Mouse (Mus musculus) retina, adult 2 months (tissue): ENCODE measurements around the gene Atp6v1d.
A peak's percentile ranks its signal among the peaks of the same experiment; 100 is the strongest.

Experiments
- DNase-seq: peaks from one replicate; pipeline ENCODE4 v3.0.0-alpha.2; 2012; ENCODE audit warnings: low read depth, low spot score

The Atp6v1d gene

GRCm38 (mm10) chr12:78861496-78862253, at the start of gene Atp6v1d, which contains the start of gene Eif2s1:
TSS of gene Atp6v1d (minus strand) at chr12:78861638.
TSS of gene Eif2s1 (plus strand) at chr12:78861819.
- DNase-seq: peak; percentile 99

DNA sequence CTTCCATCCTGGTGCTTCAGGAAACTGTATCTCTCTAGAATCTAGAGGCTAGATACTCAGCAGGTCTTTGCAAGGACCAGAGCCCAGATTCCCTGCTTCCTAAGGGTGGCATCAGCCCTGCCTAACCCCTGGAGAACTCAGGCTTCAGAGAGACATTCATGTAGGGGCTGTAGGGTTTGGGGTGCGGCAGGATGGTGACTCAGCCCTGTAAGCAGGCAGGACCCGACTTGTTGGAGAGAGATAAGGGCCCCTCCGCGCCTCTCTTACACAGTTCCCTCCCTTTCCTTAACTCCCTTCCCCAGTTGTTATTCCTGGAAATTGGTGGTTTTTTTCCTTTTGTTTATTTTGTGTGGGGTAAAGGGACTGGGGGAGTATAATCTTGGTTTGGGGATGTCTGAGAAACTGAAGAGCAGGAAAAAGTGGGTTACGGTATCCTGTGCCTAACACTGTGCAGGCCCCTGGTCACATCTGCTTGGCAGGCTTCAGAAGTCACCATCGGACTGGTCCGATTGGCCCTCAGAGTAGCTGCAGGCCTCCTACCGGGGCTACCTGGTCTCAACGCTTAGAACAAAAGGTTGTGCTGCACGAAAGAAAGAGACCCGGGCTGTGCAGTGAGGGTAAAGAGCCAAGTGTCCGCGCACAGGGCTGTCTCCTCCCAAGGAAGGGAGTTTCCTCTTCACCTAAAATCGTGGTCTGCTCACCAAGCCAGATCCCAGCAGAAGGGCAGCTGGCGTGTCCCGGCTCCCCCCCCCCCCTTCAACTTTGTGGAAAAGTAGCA, 49.4 kb upstream of the Atp6v1d start:
- DNase-seq: no peak

DNA sequence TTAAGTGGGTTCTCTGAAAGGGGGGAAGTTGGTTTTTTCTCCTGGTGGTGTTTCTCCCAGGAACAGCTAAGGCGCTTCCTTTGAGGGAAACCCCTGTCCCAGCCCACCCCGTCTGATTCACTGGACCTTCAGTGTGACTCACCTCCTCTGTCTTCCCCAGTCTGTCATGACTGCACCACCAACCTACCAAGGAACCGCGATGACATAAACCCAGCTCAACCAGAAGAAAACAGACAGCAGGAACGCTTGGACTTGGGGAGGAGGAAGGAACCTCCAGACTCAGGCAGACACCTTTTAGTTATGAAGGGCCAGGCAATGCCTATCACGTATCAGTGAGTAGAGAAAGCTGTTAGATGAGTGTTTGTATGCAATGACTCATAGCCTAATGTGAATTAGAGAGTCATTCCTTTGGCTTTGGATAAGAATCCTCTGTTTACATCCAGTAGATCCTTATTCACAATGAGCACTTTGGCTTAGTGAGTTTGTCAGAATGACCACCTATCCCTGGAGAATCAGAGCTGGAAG, 46.7 kb upstream of the Atp6v1d start:
- DNase-seq: no peak

- no peak for DNase-seq
Observed at GRCm38 (mm10) chr12:78906707-78907162, 45.3 kb upstream of the Atp6v1d start, which contains the start of gene Plek2. TSS of gene Plek2 (minus strand) at chr12:78906964.

- DNase-seq: no peak
Observed at GRCm38 (mm10) chr12:78904499-78904898, 43.1 kb upstream of the Atp6v1d start.

DNA sequence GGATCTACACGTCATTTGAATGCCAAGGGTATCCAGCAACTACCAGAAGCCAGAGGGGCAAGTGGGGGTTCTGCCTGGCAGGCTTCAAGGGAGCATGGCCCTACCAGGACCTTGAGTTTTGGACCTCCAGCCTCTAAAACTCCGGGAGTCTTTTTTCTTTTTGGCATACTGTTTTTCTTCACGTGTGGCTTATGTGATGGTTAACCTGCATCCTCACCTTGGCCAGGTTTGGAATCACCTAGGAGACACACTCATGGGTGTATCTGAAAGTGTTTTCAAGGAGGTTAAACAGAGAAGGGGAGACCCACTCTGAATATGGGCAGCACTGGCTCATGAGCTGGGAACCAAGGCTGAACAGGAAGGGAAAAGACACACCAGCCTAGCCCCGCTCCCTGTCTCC, 41.9 kb upstream of the Atp6v1d start:
- no peak for DNase-seq

DNA sequence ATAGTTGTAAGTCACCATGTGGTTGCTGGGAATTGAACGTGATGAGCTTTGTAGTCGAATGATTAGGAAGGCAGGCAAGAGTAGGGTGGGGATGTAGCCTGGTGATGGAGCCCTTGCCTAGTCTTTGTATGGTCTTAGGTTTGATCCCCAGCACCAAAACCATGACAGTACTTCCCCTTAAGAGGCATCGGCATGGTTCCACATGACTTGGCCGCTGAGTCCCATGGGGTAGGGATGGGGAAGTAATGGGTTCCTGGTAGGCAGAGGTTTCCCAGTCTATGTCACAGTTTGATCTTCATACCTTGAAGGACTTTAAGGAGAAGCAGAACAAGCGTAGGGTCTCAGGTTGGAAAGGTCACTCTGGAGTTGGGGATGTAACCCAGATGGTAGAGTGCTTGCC, 40.0 kb upstream of the Atp6v1d start:
- no peak for DNase-seq

DNA sequence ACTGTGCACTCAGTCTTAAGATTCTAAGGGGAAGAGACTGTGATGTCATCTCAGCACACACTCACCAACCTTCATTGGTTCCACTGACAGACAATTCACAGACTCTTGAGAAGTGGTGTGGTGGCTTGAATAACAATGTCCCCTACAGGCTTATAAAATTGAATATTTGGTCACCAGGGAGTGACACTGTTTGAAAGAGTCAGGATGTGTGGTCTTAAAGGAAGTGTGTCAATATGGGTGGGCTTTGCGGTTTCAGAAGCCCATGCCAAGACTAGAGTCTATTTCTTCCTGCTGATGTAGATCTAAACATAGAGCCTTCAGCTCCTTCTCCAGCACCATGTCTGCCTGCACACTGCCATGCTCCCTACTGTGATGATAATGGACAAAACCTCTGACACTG, 36.4 kb upstream of the Atp6v1d start:
- DNase-seq: no peak

- DNase-seq: no peak
Observed at GRCm38 (mm10) chr12:78891149-78891548, 29.7 kb upstream of the Atp6v1d start.

GRCm38 (mm10) chr12:78890062-78890461, 28.6 kb upstream of the Atp6v1d start:
- DNase-seq: no peak

DNA sequence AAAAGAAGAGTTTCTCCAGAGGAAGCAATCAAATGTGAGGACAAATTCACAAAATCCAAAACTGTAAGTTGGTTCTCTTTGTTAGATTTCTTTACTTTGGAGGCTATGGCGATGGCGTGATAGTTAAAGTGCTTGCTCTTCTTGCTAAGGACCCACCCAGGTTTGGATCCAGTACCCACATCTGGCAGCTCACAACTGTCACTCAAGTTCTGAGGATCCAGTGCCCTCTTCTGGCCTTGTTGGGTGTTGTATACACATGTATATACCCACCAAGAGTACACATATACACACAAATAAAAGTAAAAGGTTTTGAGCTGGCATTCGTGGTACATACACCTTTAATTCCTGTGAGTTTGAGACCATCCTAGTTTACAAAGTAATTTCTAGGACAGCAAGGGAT, 13.1 kb upstream of the Atp6v1d start:
- DNase-seq: no peak

GRCm38 (mm10) chr12:78868115-78868514, 6.7 kb upstream of the Atp6v1d start:
- DNase-seq: no peak

DNA sequence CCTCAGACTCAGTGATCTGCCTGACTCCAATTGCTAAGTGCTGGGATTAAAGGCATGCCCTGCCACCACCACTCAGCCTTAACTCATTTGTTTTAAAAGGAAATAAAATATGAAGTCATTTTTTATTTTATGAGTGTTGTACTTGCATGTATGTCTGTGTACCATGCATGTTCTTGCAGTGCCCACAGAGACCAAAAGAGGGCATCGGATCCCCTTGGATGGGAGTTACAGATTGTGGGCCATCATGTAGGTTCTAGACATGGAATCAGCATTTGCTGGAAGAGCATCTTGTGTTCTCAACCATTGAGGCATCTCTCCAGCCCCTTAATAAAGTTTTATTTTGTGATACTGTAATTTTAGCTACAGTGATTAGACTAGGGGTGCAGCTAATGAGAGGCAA, 4.0 kb upstream of the Atp6v1d start:
- DNase-seq: no peak

GRCm38 (mm10) chr12:78862254-78862730, 854 bp upstream of the Atp6v1d start:
- no peak for DNase-seq

DNA sequence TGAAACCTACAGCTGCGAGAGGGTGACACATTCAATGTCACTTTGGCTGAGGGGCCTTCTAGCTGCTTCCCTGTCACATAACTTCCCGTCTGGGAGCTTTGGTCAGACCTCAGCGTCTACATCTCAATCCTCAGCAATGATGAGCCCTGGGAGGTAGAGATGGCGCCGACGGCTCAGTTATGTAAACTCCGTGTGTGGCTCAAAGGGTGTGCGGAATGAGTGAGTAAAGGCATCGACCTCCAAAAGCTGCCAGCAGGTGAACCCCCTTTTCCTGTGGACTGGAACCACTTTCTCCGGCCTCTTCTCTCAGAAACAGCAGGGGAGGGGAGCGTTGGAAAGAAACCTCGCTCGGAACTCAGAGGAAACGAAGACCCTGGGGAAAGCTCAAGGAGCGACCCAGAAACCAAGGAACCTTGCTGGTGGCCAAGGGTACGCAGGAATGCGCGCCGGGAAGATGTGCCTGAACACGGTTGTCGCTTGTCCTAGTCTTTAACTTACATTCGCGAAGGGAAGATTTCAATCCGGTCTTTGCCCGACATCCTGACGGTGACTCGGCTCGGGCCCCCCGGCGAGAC, 430 bp downstream of the Atp6v1d start:
- peak; percentile 13 for DNase-seq

GRCm38 (mm10) chr12:78848246-78848645, 13.2 kb downstream of the Atp6v1d start:
- DNase-seq: no peak

DNA sequence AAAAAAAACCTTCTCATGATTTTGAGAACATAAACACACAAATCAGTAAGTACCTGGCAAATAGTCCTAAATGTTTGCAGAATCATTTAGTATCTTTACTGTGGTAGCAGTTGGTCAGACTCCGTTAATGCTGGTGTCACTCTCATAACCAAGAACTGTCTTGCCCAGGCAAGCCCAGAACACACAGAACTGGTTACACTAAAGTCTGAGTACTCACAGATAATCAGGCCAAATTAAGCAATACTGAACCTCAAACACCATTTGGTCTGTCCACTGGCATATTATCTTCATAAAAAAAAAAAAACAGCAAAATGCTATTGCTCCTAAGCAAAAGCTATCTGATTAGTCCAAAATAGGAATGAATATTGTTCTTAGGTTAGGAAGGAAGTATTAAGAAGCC, 19.0 kb downstream of the Atp6v1d start:
- no peak for DNase-seq

DNA sequence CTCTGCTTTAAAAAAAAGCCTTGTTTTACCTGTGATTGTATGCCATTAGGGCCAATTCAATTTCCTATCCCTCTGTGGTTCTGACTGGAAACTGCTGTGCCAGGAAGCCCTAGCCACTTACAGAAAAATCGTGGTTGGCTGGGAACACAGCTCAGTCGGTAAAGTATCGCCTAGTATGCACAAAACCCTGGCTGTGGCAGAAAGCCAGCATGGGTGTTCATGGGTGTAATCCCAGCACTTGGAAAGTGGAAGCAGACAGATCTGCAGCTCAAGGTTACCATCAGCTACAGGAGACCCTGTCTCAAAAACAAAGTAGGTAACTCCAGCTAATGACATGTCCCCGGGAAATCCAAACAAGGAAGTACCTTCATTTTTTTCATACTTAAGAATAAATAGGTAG, 21.5 kb downstream of the Atp6v1d start:
- DNase-seq: no peak

DNA sequence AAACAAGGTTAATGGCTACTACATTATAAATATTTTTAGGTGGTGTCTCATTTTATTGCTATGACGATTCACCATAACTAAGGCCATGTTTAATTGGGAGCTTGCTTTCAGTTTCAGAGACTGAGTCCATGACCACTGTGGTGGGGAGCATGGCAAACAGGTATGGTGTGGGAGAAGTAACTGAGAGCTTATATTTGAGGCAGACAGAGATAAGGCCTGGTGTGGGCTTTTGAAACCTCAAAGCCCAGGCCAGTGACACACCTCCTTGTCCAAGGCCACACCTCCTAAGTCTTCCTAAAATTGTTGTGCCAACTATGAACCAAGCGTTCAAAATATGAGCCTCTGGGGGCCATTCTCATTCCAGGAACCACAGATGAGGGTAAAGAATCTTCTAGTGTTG, 26.9 kb downstream of the Atp6v1d start:
- DNase-seq: no peak

GRCm38 (mm10) chr12:78814437-78814836, 47.0 kb downstream of the Atp6v1d start:
- DNase-seq: no peak

GRCm38 (mm10) chr12:78801836-78802235, 59.6 kb downstream of the Atp6v1d start:
- DNase-seq: no peak

DNA sequence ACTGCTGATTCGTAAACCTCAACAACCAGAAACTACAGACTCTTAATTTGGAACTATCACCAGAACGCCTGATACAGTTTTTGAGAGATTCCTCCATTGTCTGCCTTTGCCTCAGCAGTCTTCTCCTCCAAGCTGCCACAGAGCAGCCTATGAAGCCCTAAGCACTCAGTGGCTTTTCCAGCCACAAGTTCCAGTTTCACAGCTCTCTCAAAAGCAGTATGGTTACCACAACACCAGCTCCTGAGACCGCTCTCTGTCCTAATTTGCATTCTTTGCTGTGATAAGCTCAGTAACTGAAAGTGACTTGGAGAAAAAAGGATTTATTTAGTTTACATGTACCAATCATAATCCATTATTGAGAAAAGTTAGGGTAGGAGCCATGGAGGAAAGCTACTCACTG, 61.4 kb downstream of the Atp6v1d start:
- DNase-seq: no peak
